Mouse (Mus musculus) ES-Bruce4 (cell line): ENCODE measurements at regions not wholly inside any gene's neighbourhood (a gene's known extent, or its start where the extent isn't known, plus 50 kb on each side); places are given as distances from the start of the nearest gene placed in this dataset.

Experiments
- H3K27ac ChIP-seq: 2 replicates; pipeline ENCODE4 v1.5.1; 2012; ENCODE audit warnings: low read length, inconsistent platforms; ENCODE audit not compliant: insufficient read depth
- H3K27me3 ChIP-seq: 2 replicates; pipeline ENCODE4 v1.6.1; 2012; ENCODE audit warnings: mild to moderate bottlenecking, low read length, inconsistent platforms; ENCODE audit not compliant: control insufficient read depth, poor library complexity, insufficient read depth, severe bottlenecking
- H3K36me3 ChIP-seq: 2 replicates; pipeline ENCODE4 v1.6.1; 2012; ENCODE audit warnings: inconsistent platforms, mild to moderate bottlenecking, low read length, moderate library complexity; ENCODE audit not compliant: control insufficient read depth, poor library complexity, insufficient read depth, severe bottlenecking
- H3K4me1 ChIP-seq: one replicate; pipeline ENCODE4 v1.8.1; 2011; ENCODE audit warnings: low read length; ENCODE audit not compliant: control insufficient read depth, insufficient read depth
- H3K4me3 ChIP-seq: 2 replicates; pipeline ENCODE4 v1.5.1; 2011; ENCODE audit warnings: low read depth, mild to moderate bottlenecking, low read length
- H3K9ac ChIP-seq: 2 replicates; pipeline ENCODE4 v1.6.1; 2012; ENCODE audit warnings: low read depth, mild to moderate bottlenecking, inconsistent platforms; ENCODE audit not compliant: poor library complexity, severe bottlenecking
- H3K9me3 ChIP-seq: replicated peaks from 2 replicates; pipeline ENCODE4 v1.6.1; 2012; ENCODE audit warnings: mild to moderate bottlenecking, low read length, inconsistent platforms; ENCODE audit not compliant: control insufficient read depth, poor library complexity, insufficient read depth, severe bottlenecking
- CTCF ChIP-seq: IDR thresholded peaks from one replicate; pipeline ENCODE4 v1.8.1; 2011; ENCODE audit warnings: low read depth, low read length
- EP300 ChIP-seq: IDR thresholded peaks from 2 replicates; pipeline ENCODE4 v1.6.1; 2011; ENCODE audit warnings: low read depth, low read length; ENCODE audit not compliant: insufficient read depth
- POLR2A ChIP-seq: IDR thresholded peaks from one replicate; pipeline ENCODE4 v1.8.1; 2011; ENCODE audit warnings: low read length; ENCODE audit not compliant: insufficient read depth

GRCm38 (mm10) chr14:98882586-98882985 is 111.5 kb downstream of the Rpl36a-ps1 start:
- no peak overlapping the region for H3K27ac ChIP-seq
- no peaks in the 10 kb centered on the region for H3K9me3 ChIP-seq
- no peak overlapping the region for H3K9ac ChIP-seq
- H3K27me3 ChIP-seq = no peaks in the 10 kb centered on the region
- no peaks in the 10 kb centered on the region for H3K36me3 ChIP-seq
- H3K4me3 ChIP-seq = no peak overlapping the region
- H3K4me1 ChIP-seq = no peaks in the 10 kb centered on the region
- no peak for TF ChIP-seq EP300
- TF ChIP-seq CTCF = no peak
- no peak for TF ChIP-seq POLR2A

DNA sequence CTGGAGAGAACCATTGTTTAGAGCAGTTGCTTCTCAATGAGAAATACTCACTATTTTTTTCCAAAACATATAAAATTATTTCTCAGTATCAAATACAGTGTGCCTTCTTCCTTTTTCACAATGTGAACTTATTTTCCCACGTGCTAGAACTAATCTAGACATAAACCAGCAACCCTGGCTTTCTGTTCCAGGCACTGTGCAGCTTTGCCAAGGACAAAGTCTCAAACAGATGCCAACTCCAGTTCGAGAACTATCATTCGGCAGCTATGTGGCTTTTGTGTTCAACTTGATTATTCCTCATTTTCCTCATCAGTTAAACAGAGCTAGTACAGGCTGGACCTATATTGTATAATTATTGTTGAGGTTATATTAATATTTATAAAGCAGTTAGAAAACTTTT is 116.2 kb downstream of the Rpl36a-ps1 start:
- TF ChIP-seq EP300 (no peak), POLR2A (no peak), CTCF (no peak)
- Histone ChIP-seq H3K36me3 (no peaks in the 10 kb centered on the region), H3K27me3 (no peaks in the 10 kb centered on the region)

DNA sequence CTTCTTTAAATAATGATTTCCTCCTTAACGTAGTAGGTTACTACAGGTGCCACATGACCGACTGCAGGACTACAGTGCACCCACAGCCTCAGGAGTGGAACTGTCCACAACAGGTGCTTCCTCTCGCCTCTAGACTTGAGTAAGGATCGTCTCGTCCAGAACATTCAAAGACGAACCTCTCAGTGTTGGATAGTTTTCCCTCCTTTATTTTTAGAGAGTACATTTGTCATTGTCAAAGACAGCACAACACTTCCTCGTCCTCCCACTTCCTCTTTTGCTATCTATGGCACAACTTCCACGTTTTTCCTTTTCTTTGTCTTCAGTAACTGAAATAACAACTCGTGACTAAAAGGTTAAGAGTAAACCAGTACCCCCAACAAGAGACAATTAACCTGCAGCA is 120.7 kb downstream of the Rpl36a-ps1 start:
- no peak overlapping the region for H3K9ac ChIP-seq
- no peak for TF ChIP-seq CTCF
- TF ChIP-seq EP300 = no peak
- TF ChIP-seq POLR2A = no peak
- H3K27ac ChIP-seq = no peak overlapping the region
- H3K4me3 ChIP-seq = no peak overlapping the region
- H3K4me1 ChIP-seq = no peaks in the 10 kb centered on the region
- H3K36me3 ChIP-seq = no peaks in the 10 kb centered on the region
- H3K27me3 ChIP-seq = no peaks in the 10 kb centered on the region
- no peaks in the 10 kb centered on the region; the same call in 1 of the 2 replicates for H3K9me3 ChIP-seq

More for the DNA sequence above, 116.2 kb downstream of the Rpl36a-ps1 start:
- Histone ChIP-seq H3K9me3 (no peaks in the 10 kb centered on the region; the same call in 1 of the 2 replicates), H3K4me3 (no peak overlapping the region), H3K4me1 (no peaks in the 10 kb centered on the region), H3K9ac (no peak overlapping the region), H3K27ac (no peak overlapping the region)

GRCm38 (mm10) chr14:98869888-98870287 is 124.2 kb downstream of the Rpl36a-ps1 start:
- H3K27ac ChIP-seq = no peak overlapping the region
- H3K4me1 ChIP-seq = no peaks in the 10 kb centered on the region
- TF ChIP-seq POLR2A = no peak
- no peak for TF ChIP-seq EP300
- no peak for TF ChIP-seq CTCF
- no peaks in the 10 kb centered on the region for H3K36me3 ChIP-seq
- H3K9me3 ChIP-seq = no peaks in the 10 kb centered on the region; the same call in 1 of the 2 replicates
- H3K27me3 ChIP-seq = no peaks in the 10 kb centered on the region
- H3K4me3 ChIP-seq = no peak overlapping the region
- no peak overlapping the region for H3K9ac ChIP-seq

DNA sequence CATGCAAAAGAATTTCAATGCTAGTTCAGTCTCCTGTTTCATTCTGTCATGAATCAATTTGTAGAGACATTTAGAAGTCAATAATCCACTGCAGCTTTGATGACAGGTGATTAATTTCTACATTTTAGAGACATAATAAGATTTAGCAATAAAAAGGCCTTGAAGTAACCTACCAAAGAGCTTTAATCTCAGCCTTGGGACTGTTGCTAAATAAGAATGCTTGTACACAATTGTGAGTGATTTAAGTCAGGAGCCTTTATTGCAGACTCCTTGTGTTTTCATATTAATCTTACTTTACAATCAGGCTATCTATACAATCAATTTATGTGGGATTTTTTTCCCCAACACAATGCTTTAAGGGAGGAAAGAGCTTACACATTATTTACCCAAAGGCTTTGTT is 127.2 kb downstream of the Rpl36a-ps1 start:
- Histone ChIP-seq H3K27me3 (no peaks in the 10 kb centered on the region; the same call in 1 of the 2 replicates), H3K4me3 (no peak overlapping the region), H3K4me1 (no peaks in the 10 kb centered on the region), H3K27ac (no peak overlapping the region), H3K9me3 (no peaks in the 10 kb centered on the region), H3K36me3 (no peaks in the 10 kb centered on the region), H3K9ac (no peak overlapping the region)
- TF ChIP-seq POLR2A = no peak
- no peak for TF ChIP-seq CTCF
- TF ChIP-seq EP300 = no peak

- no peak overlapping the region for H3K9ac ChIP-seq
- no peak overlapping the region for H3K27ac ChIP-seq
- no peaks in the 10 kb centered on the region for H3K36me3 ChIP-seq
- H3K27me3 ChIP-seq = no peaks in the 10 kb centered on the region; the same call in 1 of the 2 replicates
- H3K4me3 ChIP-seq = no peak overlapping the region
- H3K4me1 ChIP-seq = no peaks in the 10 kb centered on the region
- no peaks in the 10 kb centered on the region for H3K9me3 ChIP-seq
- TF ChIP-seq EP300 = no peak
- no peak for TF ChIP-seq POLR2A
- no peak for TF ChIP-seq CTCF
These were observed 130.1 kb downstream of the Rpl36a-ps1 start for GRCm38 (mm10) chr14:98864001-98864400.

- Histone ChIP-seq H3K36me3 (no peaks in the 10 kb centered on the region), H3K4me3 (no peak overlapping the region), H3K27me3 (no peaks in the 10 kb centered on the region; the same call in 1 of the 2 replicates), H3K27ac (no peak overlapping the region), H3K4me1 (no peaks in the 10 kb centered on the region), H3K9ac (no peak overlapping the region), H3K9me3 (no peaks in the 10 kb centered on the region)
- TF ChIP-seq EP300 = no peak
- no peak for TF ChIP-seq CTCF
- no peak for TF ChIP-seq POLR2A
These were observed 130.5 kb downstream of the Rpl36a-ps1 start for GRCm38 (mm10) chr14:98863598-98863997.
